Mouse (Mus musculus): ENCODE measurements around the gene Prrt1. TPM values are rescaled to one million over a fixed set of nuclear protein-coding genes. Genes with fewer than 3 reads are reported as not detected.

Prrt1 gene
- polyA plus RNA-seq, 1 experiment from 2014 or later = 0.60 TPM

DNA sequence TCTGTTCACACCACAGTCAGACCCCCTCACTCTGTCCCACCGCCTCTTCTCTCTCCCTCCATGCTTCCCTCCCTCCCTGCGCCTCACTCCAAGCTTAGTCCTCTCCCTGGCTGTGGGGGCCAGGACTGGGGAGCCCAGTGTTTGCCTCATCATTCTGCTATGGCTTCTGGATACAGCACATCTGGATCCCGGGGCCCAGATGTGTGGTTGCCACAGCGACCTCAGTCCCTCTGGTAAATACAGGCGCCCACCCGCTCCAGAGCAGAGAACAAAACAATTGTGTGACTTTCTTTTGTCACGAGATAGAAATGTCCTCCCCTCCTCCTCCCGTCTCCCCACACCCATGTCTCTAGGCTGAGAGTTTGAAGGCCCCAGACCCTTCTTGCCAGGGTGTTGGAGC lies 27.3 kb downstream of the Prrt1 start:
- Histone ChIP-seq H3K27me3 (peaks cover 36% of the 10 kb centered on the region), H3K9ac (no peak overlapping the region), H3K4me1 (peaks cover 39% of the 10 kb centered on the region), H3K4me3 (no peak overlapping the region), H3K36me3 (peaks cover 28% of the 10 kb centered on the region), H3K27ac (peak overlapping the region; percentile 43; the same call in 1 of the 2 replicates), H3K9me3 (no peaks in the 10 kb centered on the region), H3K4me2 (no peak overlapping the region)
- no peak for ATAC-seq (ENCODE audit: insufficient number of reproducible peaks, low FRiP score, low TSS enrichment, low read depth)
- 59% methylated on average over 8 of the region's 8 CpGs for WGBS

DNA sequence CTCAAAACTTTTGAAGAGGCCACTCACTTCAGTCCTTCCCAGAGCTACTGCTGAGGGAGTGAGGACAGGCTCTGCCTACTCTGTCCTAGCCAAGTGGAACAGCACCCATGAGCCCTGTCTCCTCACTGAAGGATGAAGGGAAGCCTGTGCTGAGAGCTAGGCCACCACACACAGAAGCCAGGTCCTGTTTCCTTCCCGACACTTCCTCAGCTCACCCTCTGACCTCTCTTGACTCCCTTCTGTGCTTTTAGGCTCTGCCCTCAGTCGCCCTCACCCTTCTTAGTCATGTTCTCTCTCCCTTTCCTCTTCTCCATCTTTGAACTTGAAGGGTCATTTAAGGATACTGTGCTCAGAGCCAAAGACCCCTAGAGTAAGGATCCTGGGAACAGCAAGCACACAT lies 27.9 kb downstream of the Prrt1 start:
- 20% methylated on average over 2 of the region's 2 CpGs for WGBS
- Histone ChIP-seq H3K27ac (no peak overlapping the region), H3K36me3 (peaks cover 22% of the 10 kb centered on the region), H3K27me3 (peaks cover 37% of the 10 kb centered on the region), H3K4me2 (no peak overlapping the region), H3K4me3 (no peak overlapping the region), H3K4me1 (peaks cover 40% of the 10 kb centered on the region), H3K9ac (no peak overlapping the region), H3K9me3 (no peaks in the 10 kb centered on the region)
- ATAC-seq (ENCODE audit: insufficient number of reproducible peaks, low FRiP score, low TSS enrichment, low read depth) = no peak

DNA sequence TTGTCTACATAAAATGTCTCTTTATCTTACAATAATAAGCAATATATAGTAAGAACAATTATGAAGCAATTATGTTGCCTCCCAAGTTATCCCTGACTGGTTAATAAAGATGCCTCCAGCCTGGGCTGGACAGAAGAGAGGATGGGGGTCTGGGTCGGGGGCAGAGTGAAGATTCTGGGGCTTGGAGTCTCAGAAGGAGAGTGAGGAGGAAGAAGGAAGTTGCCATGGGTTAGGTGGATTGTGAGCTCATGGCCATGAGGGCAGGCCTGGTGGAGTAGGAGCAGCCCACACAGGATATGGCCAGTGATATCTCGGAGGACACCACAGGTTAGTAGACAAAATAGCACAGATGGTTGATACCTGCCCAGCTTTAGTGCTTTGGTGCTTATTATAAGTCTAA lies 28.8 kb downstream of the Prrt1 start:
- Histone ChIP-seq H3K4me1 (peaks cover 40% of the 10 kb centered on the region), H3K27ac (no peak overlapping the region), H3K4me3 (no peak overlapping the region), H3K9me3 (no peaks in the 10 kb centered on the region), H3K9ac (no peak overlapping the region), H3K4me2 (no peak overlapping the region), H3K27me3 (peaks cover 46% of the 10 kb centered on the region), H3K36me3 (peaks cover 13% of the 10 kb centered on the region)
- ATAC-seq (ENCODE audit: insufficient number of reproducible peaks, low FRiP score, low TSS enrichment, low read depth) = no peak
- 76% methylated on average over 2 of the region's 2 CpGs for WGBS

DNA sequence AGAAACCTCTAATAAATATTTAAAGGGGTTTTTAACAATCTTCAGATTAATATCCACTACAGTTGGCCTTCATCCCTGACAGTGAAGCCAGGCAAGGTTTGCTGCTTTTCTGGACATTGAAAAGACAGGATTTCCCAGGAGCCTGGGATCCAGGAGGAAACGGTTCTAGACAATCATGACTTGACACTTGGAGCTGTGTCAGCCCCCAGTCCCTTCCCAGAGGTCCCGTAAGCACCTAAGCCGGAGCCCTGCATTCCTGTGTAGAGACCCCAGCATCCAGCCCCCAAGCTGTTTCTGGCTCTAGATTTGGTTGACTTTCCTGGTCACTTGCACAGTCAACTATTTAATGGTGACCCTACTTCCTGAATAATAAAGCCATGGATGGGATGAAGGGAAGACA lies 29.3 kb downstream of the Prrt1 start:
- Histone ChIP-seq H3K4me2 (no peak overlapping the region), H3K4me1 (peaks cover 40% of the 10 kb centered on the region), H3K27ac (no peak overlapping the region)

GRCm38 (mm10) chr17:34659181-34659896 lies 30.0 kb downstream of the Prrt1 start:
- 58% methylated on average over 12 of the region's 12 CpGs for WGBS
- Histone ChIP-seq H3K9me3 (no peaks in the 10 kb centered on the region), H3K9ac (no peak overlapping the region), H3K4me2 (no peak overlapping the region), H3K36me3 (0 out of 2 replicates have a peak, but pooled peaks cover 2% of the 10 kb centered on the region), H3K4me3 (no peak overlapping the region), H3K27me3 (peaks cover 52% of the 10 kb centered on the region), H3K4me1 (peaks cover 37% of the 10 kb centered on the region), H3K27ac (no peak overlapping the region)
- ATAC-seq (ENCODE audit: insufficient number of reproducible peaks, low FRiP score, low TSS enrichment, low read depth) = no peak

More for the DNA sequence above, 29.3 kb downstream of the Prrt1 start:
- H3K9ac ChIP-seq = no peak overlapping the region
- WGBS = 63% methylated on average over 3 of the region's 3 CpGs
- H3K36me3 ChIP-seq = peaks cover 8% of the 10 kb centered on the region
- no peak overlapping the region for H3K4me3 ChIP-seq
- no peaks in the 10 kb centered on the region for H3K9me3 ChIP-seq
- H3K27me3 ChIP-seq = peaks cover 50% of the 10 kb centered on the region
- ATAC-seq (ENCODE audit: insufficient number of reproducible peaks, low FRiP score, low TSS enrichment, low read depth) = no peak

DNA sequence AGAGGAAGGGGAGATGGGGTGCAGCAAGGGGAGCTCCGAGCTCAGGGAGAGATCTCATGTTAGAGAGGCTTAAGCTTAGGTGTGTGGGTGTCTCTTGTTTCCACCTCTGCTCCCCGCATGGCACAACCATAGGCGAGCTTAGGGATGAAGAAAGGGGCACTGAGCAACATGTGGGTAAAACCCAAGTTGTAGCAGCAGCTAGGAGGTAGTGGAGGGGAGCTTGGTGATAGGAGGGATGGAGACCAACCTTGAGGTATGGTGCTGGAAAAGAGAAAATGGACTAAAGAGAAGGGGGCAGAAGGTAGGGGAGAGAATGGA lies 30.5 kb downstream of the Prrt1 start:
- Histone ChIP-seq H3K9ac (no peak overlapping the region), H3K4me2 (no peak overlapping the region), H3K4me1 (peaks cover 35% of the 10 kb centered on the region), H3K27ac (no peak overlapping the region), H3K27me3 (peaks cover 56% of the 10 kb centered on the region), H3K4me3 (no peak overlapping the region), H3K36me3 (no peaks in the 10 kb centered on the region), H3K9me3 (no peaks in the 10 kb centered on the region)
- ATAC-seq (ENCODE audit: insufficient number of reproducible peaks, low FRiP score, low TSS enrichment, low read depth) = no peak
- 72% methylated on average over 3 of the region's 3 CpGs for WGBS

DNA sequence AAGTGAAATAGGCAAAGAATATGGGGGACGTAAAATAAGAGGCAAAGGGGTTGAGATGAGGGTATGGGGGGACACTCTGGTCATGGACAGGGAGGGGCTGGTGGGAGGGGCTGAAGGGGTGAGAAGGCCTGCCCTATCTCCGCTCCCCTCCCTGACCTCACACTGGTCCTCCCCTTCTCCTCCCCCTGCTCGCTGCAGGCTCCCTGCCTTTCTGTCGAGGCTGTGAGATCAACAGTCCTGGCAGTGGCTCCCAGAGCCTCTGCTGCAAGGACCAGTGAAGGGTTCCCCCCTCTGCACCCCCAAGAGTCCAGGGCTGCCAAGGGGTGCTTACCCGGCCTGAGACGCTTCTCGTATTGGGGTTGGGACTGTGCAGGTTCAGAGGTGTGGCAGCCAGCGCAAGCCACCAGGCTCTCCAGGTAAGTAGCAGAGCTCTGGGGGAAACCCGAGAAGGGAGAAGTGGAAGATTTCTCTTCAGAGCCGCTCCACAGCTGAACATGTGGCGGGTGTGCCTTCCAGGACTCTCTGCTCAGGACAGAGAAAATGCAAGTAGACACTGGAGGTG lies 31.0 kb downstream of the Prrt1 start:
- Histone ChIP-seq H3K27me3 (peaks cover 60% of the 10 kb centered on the region), H3K4me1 (peaks cover 32% of the 10 kb centered on the region), H3K4me2 (0 out of 2 replicates have a peak overlapping the region, but pooled peaks have one; percentile 41), H3K4me3 (peak overlapping the region; percentile 20), H3K36me3 (no peaks in the 10 kb centered on the region), H3K9me3 (no peaks in the 10 kb centered on the region), H3K27ac (no peak overlapping the region), H3K9ac (peak overlapping the region; percentile 2; the same call in 1 of the 2 replicates)
- no peak for ATAC-seq (ENCODE audit: insufficient number of reproducible peaks, low FRiP score, low TSS enrichment, low read depth)
- 31% methylated on average over 11 of the region's 11 CpGs for WGBS

DNA sequence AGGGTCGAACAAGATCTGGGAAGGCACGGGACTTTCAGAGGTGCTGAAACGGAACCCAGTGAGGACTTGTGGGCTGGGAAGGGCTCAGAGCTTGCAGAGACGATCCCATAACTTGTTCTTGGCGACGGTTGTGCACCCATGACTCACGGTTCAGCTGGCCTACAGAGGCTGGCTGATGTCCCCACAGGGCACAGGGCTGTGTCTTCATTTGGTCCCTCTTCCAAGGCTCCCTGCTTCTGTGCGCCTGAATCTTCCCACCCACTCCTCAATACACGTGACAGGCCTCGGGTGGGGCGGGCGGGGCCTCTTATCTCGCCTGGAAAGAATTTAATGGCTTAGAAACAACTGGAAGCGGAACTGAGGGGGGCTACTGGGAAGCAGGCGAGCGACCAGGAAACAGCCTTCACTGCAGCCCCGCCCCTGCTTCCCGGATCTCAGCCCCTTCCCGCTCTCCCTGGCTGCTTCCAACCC lies 31.8 kb downstream of the Prrt1 start:
- peak overlapping the region; percentile 41 for H3K4me2 ChIP-seq
- H3K9me3 ChIP-seq = no peaks in the 10 kb centered on the region
- WGBS = 4% methylated on average over 19 of the region's 19 CpGs
- ATAC-seq (ENCODE audit: insufficient number of reproducible peaks, low FRiP score, low TSS enrichment, low read depth) = no peak
- no peak overlapping the region for H3K27ac ChIP-seq
- peaks cover 61% of the 10 kb centered on the region for H3K27me3 ChIP-seq
- peak overlapping the region; percentile 20 for H3K4me3 ChIP-seq
- peaks cover 24% of the 10 kb centered on the region for H3K4me1 ChIP-seq
- H3K36me3 ChIP-seq = no peaks in the 10 kb centered on the region
- H3K9ac ChIP-seq = no peak overlapping the region

- WGBS = 90% methylated on average over 1 of the region's 1 CpGs
- H3K27ac ChIP-seq = no peak overlapping the region
- no peak overlapping the region for H3K4me2 ChIP-seq
- no peak overlapping the region for H3K9ac ChIP-seq
- H3K27me3 ChIP-seq = peaks cover 61% of the 10 kb centered on the region
- no peaks in the 10 kb centered on the region for H3K36me3 ChIP-seq
- H3K4me1 ChIP-seq = peaks cover 16% of the 10 kb centered on the region
- ATAC-seq (ENCODE audit: insufficient number of reproducible peaks, low FRiP score, low TSS enrichment, low read depth) = no peak
- H3K9me3 ChIP-seq = no peaks in the 10 kb centered on the region
- no peak overlapping the region for H3K4me3 ChIP-seq
These were observed 33.1 kb downstream of the Prrt1 start for GRCm38 (mm10) chr17:34662468-34662867.

GRCm38 (mm10) chr17:34662978-34663377 lies 33.6 kb downstream of the Prrt1 start:
- no peak overlapping the region for H3K4me2 ChIP-seq
- peaks cover 16% of the 10 kb centered on the region for H3K4me1 ChIP-seq
- H3K9me3 ChIP-seq = 0 out of 2 replicates have a peak, but pooled peaks cover 3% of the 10 kb centered on the region
- H3K27ac ChIP-seq = no peak overlapping the region
- ATAC-seq (ENCODE audit: insufficient number of reproducible peaks, low FRiP score, low TSS enrichment, low read depth) = no peak
- WGBS = 84% methylated on average over 8 of the region's 8 CpGs
- H3K36me3 ChIP-seq = no peaks in the 10 kb centered on the region
- H3K4me3 ChIP-seq = no peak overlapping the region
- peaks cover 65% of the 10 kb centered on the region for H3K27me3 ChIP-seq
- no peak overlapping the region for H3K9ac ChIP-seq

DNA sequence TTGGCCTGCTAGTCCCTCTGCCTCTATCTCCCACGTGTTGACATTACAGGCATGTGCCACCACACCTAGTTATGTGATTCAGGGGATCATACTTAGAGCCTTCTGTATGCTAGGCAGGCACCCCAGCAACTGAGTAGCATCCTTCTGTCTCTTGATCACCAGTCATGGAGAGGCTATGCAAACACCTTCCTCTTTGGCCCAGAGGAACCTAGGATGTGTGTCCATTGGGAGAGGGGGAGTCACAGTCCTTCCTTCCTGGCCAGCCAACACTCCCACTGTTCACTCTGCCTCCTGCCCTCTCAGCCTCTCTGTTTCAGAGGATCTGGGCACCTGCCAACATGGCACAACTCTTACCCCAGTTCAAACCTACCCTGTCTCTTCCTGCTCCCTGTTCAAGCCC lies 34.2 kb downstream of the Prrt1 start:
- H3K9me3 ChIP-seq = 0 out of 2 replicates have a peak, but pooled peaks cover 3% of the 10 kb centered on the region
- no peak for ATAC-seq (ENCODE audit: insufficient number of reproducible peaks, low FRiP score, low TSS enrichment, low read depth)
- no peak overlapping the region for H3K27ac ChIP-seq
- no peak overlapping the region for H3K9ac ChIP-seq
- no peak overlapping the region for H3K4me2 ChIP-seq
- H3K4me3 ChIP-seq = no peak overlapping the region
- H3K27me3 ChIP-seq = peaks cover 60% of the 10 kb centered on the region
- 41% methylated on average over 1 of the region's 1 CpGs for WGBS
- H3K4me1 ChIP-seq = peaks cover 16% of the 10 kb centered on the region
- H3K36me3 ChIP-seq = no peaks in the 10 kb centered on the region

DNA sequence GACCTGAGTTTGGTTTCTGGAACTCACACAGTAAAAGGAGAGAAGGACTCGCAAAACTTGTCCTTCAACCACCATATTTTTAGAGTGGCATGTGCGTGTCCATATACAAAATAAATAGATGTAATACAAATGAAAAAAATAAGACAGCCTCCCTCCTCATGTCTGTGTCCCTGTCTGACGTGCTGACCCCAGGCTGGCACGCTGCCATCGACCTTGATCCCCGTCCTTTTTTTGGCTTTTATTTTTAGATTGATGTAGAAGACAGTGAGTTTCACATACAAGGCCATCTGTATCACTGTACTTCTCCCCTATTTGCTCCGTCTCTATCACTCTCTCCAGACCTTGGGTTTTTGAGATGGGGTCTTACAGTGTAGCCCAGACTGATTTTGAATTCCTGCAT lies 35.1 kb downstream of the Prrt1 start:
- Histone ChIP-seq H3K4me2 (no peak overlapping the region), H3K27me3 (peaks cover 51% of the 10 kb centered on the region), H3K4me3 (no peak overlapping the region), H3K36me3 (no peaks in the 10 kb centered on the region), H3K9ac (no peak overlapping the region), H3K4me1 (peaks cover 16% of the 10 kb centered on the region), H3K27ac (no peak overlapping the region), H3K9me3 (0 out of 2 replicates have a peak, but pooled peaks cover 3% of the 10 kb centered on the region)
- ATAC-seq (ENCODE audit: insufficient number of reproducible peaks, low FRiP score, low TSS enrichment, low read depth) = no peak
- WGBS = 73% methylated on average over 7 of the region's 7 CpGs

Data from limb, embryonic 15.5 days (tissue).